Comparison of ENCODE assay signal across 10 mouse cellular contexts in genomic region chr11:119088391-119089234, GRCm38 (mm10). TPM values are rescaled to one million over a fixed set of nuclear protein-coding genes. Genes with fewer than 3 reads are reported as not detected.
A peak's percentile ranks its signal among the peaks of the same experiment; 100 is the strongest.
DNase-seq lines count a peak whose midpoint lies in the region; ATAC-seq and TF ChIP-seq lines count a peak whose summit lies in the region.
"Had no signal": no experiment of that assay in that cellular context is flagged by ENCODE, and none has a peak within 500 bp of the region (broad histone marks: within the 10 kb centered on the region; RNA-seq: fewer than 3 reads in every experiment).

No protein-coding gene starts in this region.

- H3K9ac ChIP-seq in heart, adult 2 months (ENCODE audit: low read depth, low read length), result no peak overlapping the region
- no peak overlapping the region for H3K9ac ChIP-seq in intestine, embryonic 14.5 days (ENCODE audit: low read length)
- 0 out of 2 replicates have a peak overlapping the region, but pooled peaks have one; percentile 16 for H3K9ac ChIP-seq in liver, postnatal 0 days (replicated peaks)

- ATAC-seq in intestine, embryonic 14.5 days (replicated peaks; ENCODE audit: low FRiP score, low TSS enrichment, low read depth), result no peak
- no peak for ATAC-seq in liver, postnatal 0 days
- ATAC-seq in megakaryocyte progenitor cell, adult 5-6 weeks (replicated peaks; ENCODE audit: poor library complexity), result no peak
- ATAC-seq: Patski had no signal

- peak overlapping the region; percentile 99 for H3K4me2 ChIP-seq in intestine, embryonic 14.5 days (ENCODE audit: low read length)
- peak overlapping the region; percentile 93 for H3K4me2 ChIP-seq in liver, postnatal 0 days (ENCODE audit: low read depth, low read length)

- no peak overlapping the region for H3K4me3 ChIP-seq in heart, adult 2 months
- H3K4me3 ChIP-seq in intestine, embryonic 14.5 days (ENCODE audit: low read depth, low read length), result peak overlapping the region; percentile 56; the same call in 1 of the 2 replicates
- peak overlapping the region; percentile 58 for H3K4me3 ChIP-seq in liver, postnatal 0 days (ENCODE audit: low read depth, low read length)

- no peaks in the 10 kb centered on the region for H3K79me2 ChIP-seq in heart, adult 2 months (replicated peaks; ENCODE audit: control insufficient read depth, insufficient read depth, low read length)

- intact Hi-C loops in heart, adult 2 months (cut with DNase I), result no loop called here

- no peak for TF ChIP-seq POLR2A in heart, adult 2 months (IDR thresholded peaks at IDR 0.05; ENCODE audit: insufficient read depth, low read depth, low read length)

- peaks cover 15% of the 10 kb centered on the region for H3K27me3 ChIP-seq in heart, adult 2 months (ENCODE audit: control insufficient read depth, insufficient read depth, low read length)
- H3K27me3 ChIP-seq in intestine, embryonic 14.5 days (replicated peaks; ENCODE audit: control insufficient read depth, insufficient read depth, low read length), result peaks cover 39% of the 10 kb centered on the region
- peaks cover 43% of the 10 kb centered on the region for H3K27me3 ChIP-seq in liver, postnatal 0 days (ENCODE audit: insufficient read depth, low read length)
- H3K27me3 ChIP-seq: Patski had no signal

- no peak overlapping the region for H3K27ac ChIP-seq in heart, adult 2 months
- no peak overlapping the region for H3K27ac ChIP-seq in intestine, embryonic 14.5 days (ENCODE audit: low read depth)
- peak overlapping the region; percentile 95; the same call in 1 of the 2 replicates for H3K27ac ChIP-seq in liver, postnatal 0 days (ENCODE audit: low read depth)
- H3K27ac ChIP-seq: neural tube, embryonic 13.5 days had no signal

- WGBS in heart, adult 2 months, result 14% methylated on average over 28 of the region's 28 CpGs
- WGBS in intestine, embryonic 14.5 days, result 3% methylated on average over 28 of the region's 28 CpGs
- WGBS in liver, postnatal 0 days (ENCODE audit: insufficient replicate concordance), result 3% methylated on average over 28 of the region's 28 CpGs

- peaks cover 9% of the 10 kb centered on the region for H3K4me1 ChIP-seq in heart, adult 2 months (ENCODE audit: control insufficient read depth, insufficient read depth, low read length)
- peaks cover 52% of the 10 kb centered on the region for H3K4me1 ChIP-seq in intestine, embryonic 14.5 days (replicated peaks; ENCODE audit: control insufficient read depth, insufficient read depth, low read length)
- peaks cover 61% of the 10 kb centered on the region for H3K4me1 ChIP-seq in liver, postnatal 0 days (ENCODE audit: insufficient read depth)

- H3K9me3 ChIP-seq in intestine, embryonic 14.5 days (ENCODE audit: control insufficient read depth, low read length), result no peaks in the 10 kb centered on the region
- H3K9me3 ChIP-seq in liver, postnatal 0 days (ENCODE audit: low read length), result no peaks in the 10 kb centered on the region
- H3K9me3 ChIP-seq: neural tube, embryonic 13.5 days had no signal

- TF ChIP-seq EP300 in heart, adult 2 months (IDR thresholded peaks at IDR 0.05; ENCODE audit: insufficient read depth, low read depth, low read length), result no peak
- TF ChIP-seq EP300 in liver, postnatal 0 days (IDR thresholded peaks at IDR 0.05; ENCODE audit: low read depth), result no peak

- TF ChIP-seq CTCF in heart, adult 2 months (IDR thresholded peaks at IDR 0.05), result peak; percentile 68
- peak; percentile 56 for TF ChIP-seq CTCF in liver, postnatal 0 days (IDR thresholded peaks at IDR 0.05; ENCODE audit: low read depth)

- peak; percentile 36 to 51 for DNase-seq in heart, adult 2 months
- no peak for DNase-seq in heart, adult 8-10 months (ENCODE audit: low spot score)
- DNase-seq in ES-CJ7 (ENCODE audit: low read depth, low spot score), result peak; percentile 52
- peak; percentile 66 for DNase-seq in embryo, embryonic 10.5 days (ENCODE audit: low spot score)
- peak; percentile 82 for DNase-seq in intestine, embryonic 14.5 days (ENCODE audit: low spot score)
- DNase-seq in liver, postnatal 0 days, result peak; percentile 57
- peak; percentile 47 for DNase-seq in thymus, postnatal 0 days (ENCODE audit: low spot score)

- H3K36me3 ChIP-seq in heart, adult 2 months (ENCODE audit: control insufficient read depth, insufficient read depth, low read length), result no peaks in the 10 kb centered on the region
- no peaks in the 10 kb centered on the region for H3K36me3 ChIP-seq in intestine, embryonic 14.5 days (ENCODE audit: control insufficient read depth, insufficient read depth, low read length)
- no peaks in the 10 kb centered on the region for H3K36me3 ChIP-seq in liver, postnatal 0 days (replicated peaks; ENCODE audit: insufficient read depth, low read length)
- H3K36me3 ChIP-seq: neural tube, embryonic 13.5 days had no signal

RNA-seq across cellular contexts. Expression of gene Cbx4, which starts 2.6 kb away (rescaled TPM):
- 10 to 100 TPM in 1 of 2 experiments, 1 to 10 TPM in 1; 8.1 to 12.3 TPM for total RNA-seq in heart, adult 2 months (2021)
- polyA plus RNA-seq in heart, adult 2 months (2012; rRNA removed), result 4.7 and 5.4 TPM in 2 replicates
- 10 to 100 TPM in 1 of 4 experiments, 1 to 10 TPM in 3; 5.2 to 12.8 (median 8.4) TPM for total RNA-seq in heart, adult 8-10 months (2022)
- 9.9 and 10.5 TPM in 2 replicates for polyA plus RNA-seq in intestine, embryonic 14.5 days (2014; fragmentation: Nextera tagmentation; extraction: Ambion mirVana)
- polyA plus RNA-seq in liver, postnatal 0 days (2015; fragmentation: Nextera tagmentation; extraction: Ambion mirVana), result 2.8 and 4.7 TPM in 2 replicates
- polyA plus RNA-seq in thymus, postnatal 0 days (2015; fragmentation: Nextera tagmentation; extraction: Ambion mirVana), result 25.1 and 26.8 TPM in 2 replicates
- 19.9 and 21.5 TPM in 2 replicates for total RNA-seq in megakaryocyte progenitor cell, adult 5-6 weeks (2015)
- 24.8 and 25.4 TPM in 2 replicates for total RNA-seq in megakaryocyte progenitor cell, adult 5-6 weeks (2017)

RNA-seq across cellular contexts. Expression of gene Cbx8, which starts 47.8 kb away (rescaled TPM):
- total RNA-seq in heart, adult 2 months (2021), result 1 to 10 TPM; 4.0 to 5.3 TPM
- polyA plus RNA-seq in heart, adult 2 months (2012; rRNA removed), result 2.0 and 2.7 TPM in 2 replicates
- 1 to 10 TPM; 3.6 to 4.9 (median 4.6) TPM for total RNA-seq in heart, adult 8-10 months (2022)
- polyA plus RNA-seq in intestine, embryonic 14.5 days (2014; fragmentation: Nextera tagmentation; extraction: Ambion mirVana), result 7.7 and 11.4 TPM in 2 replicates
- 3.1 and 3.9 TPM in 2 replicates for polyA plus RNA-seq in liver, postnatal 0 days (2015; fragmentation: Nextera tagmentation; extraction: Ambion mirVana)
- 10.7 and 12.3 TPM in 2 replicates for polyA plus RNA-seq in thymus, postnatal 0 days (2015; fragmentation: Nextera tagmentation; extraction: Ambion mirVana)
- 1.9 and 2.1 TPM in 2 replicates for total RNA-seq in megakaryocyte progenitor cell, adult 5-6 weeks (2015)
- total RNA-seq in megakaryocyte progenitor cell, adult 5-6 weeks (2017), result 2.7 and 3.6 TPM in 2 replicates
